Mouse (Mus musculus) heart, postnatal 0 days (tissue): ENCODE data around the gene Vmn1r207-ps.
"Not testable (repeated sequence)": the region's sequence is repeated elsewhere in the genome, so short reads cannot be mapped to it uniquely, and the experiment has no call there.

Experiments used
- CTCF ChIP-seq: IDR thresholded peaks from 2 replicates; pipeline ENCODE4 v1.5.1; 2016; ENCODE audit warnings: antibody characterized with exemption, control low read depth, low read depth
- EP300 ChIP-seq: IDR thresholded peaks from 2 replicates; pipeline ENCODE4 v1.6.1; 2016; ENCODE audit warnings: antibody characterized with exemption, low read depth

DNA sequence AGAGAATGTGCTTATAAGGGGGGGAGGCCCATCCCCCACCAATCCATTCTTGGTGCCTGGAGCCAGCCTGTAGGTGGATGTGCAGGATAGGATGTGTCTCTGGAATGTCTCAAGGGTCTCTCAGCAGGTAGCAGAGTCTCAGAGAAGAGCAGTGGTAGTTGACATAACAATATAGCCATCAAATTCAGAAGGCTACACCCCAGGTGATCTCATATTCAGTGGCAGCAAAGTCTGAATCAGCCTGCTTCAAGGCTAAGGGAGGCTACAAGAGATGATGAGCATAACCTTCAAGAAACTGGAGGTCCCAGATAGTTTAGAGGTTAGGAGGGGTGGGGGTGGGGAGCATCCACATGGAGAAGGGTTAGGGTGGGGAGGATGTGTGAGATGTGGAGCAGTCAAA is 22.5 kb downstream of the Vmn1r207-ps start:
- TF ChIP-seq CTCF, EP300: not testable (repeated sequence)
